Mouse (Mus musculus) embryonic facial prominence, embryonic 15.5 days (tissue): ENCODE measurements around the gene Edil3. TPM values are rescaled to one million over a fixed set of nuclear protein-coding genes. Genes with fewer than 3 reads are reported as not detected.

ENCODE experiments used
- ATAC-seq: fragments of 200-750 bp; cut with Nextera tagmentation; 2 replicates; pipeline ENCODE4 v1.8.0; 2017; ENCODE audit warnings: low read depth, moderate TSS enrichment; ENCODE audit not compliant: insufficient number of reproducible peaks, low FRiP score, low TSS enrichment
- H3K27ac ChIP-seq: fragments of 300-500 bp; sonication (generic); replicated peaks from 2 replicates; pipeline ENCODE4 v1.5.1; 2015; ENCODE audit warnings: mild to moderate bottlenecking, inconsistent platforms
- H3K27me3 ChIP-seq: fragments of 300-500 bp; sonication (generic); 2 replicates; pipeline ENCODE4 v1.6.1; 2015; ENCODE audit warnings: inconsistent platforms
- H3K36me3 ChIP-seq: fragments of 300-500 bp; sonication (generic); 2 replicates; pipeline ENCODE4 v1.6.1; 2015; ENCODE audit warnings: mild to moderate bottlenecking, inconsistent platforms
- H3K4me1 ChIP-seq: fragments of 300-500 bp; sonication (generic); 2 replicates; pipeline ENCODE4 v1.6.1; 2015; ENCODE audit warnings: inconsistent platforms
- H3K4me2 ChIP-seq: fragments of 300-500 bp; sonication (generic); replicated peaks from 2 replicates; pipeline ENCODE4 v1.6.1; 2015; ENCODE audit warnings: mild to moderate bottlenecking, inconsistent platforms
- H3K4me3 ChIP-seq: fragments of 300-500 bp; sonication (generic); replicated peaks from 2 replicates; pipeline ENCODE4 v1.5.1; 2015; ENCODE audit warnings: mild to moderate bottlenecking, inconsistent platforms
- H3K9ac ChIP-seq: fragments of 300-500 bp; sonication (generic); 2 replicates; pipeline ENCODE4 v1.6.1; 2015; ENCODE audit warnings: inconsistent platforms
- H3K9me3 ChIP-seq: fragments of 300-500 bp; sonication (generic); replicated peaks from 2 replicates; pipeline ENCODE4 v1.6.1; 2016; ENCODE audit warnings: inconsistent platforms
- WGBS: fragments of 180-500 bp; shearing (Covaris S2); methylation state at CpG from one replicate; pipeline ENCODE4 v1.1.7; 2015; 5-methylcytosine and 5-hydroxymethylcytosine counted together
- polyA plus RNA-seq: library from polyadenylated mRNA; unstranded; fragments of >200 nt; fragmentation: Nextera tagmentation; extraction: Ambion mirVana; gene quantifications from 2 replicates; pipeline ENCODE4 v1.2.1, GENCODE M21; 2015

Gene Edil3
- polyA plus RNA-seq, 1 experiment from 2014 or later, result 16.0 TPM

GRCm38 (mm10) chr13:89122511-89123253 lies 301.4 kb downstream of the Edil3 start:
- Histone ChIP-seq H3K4me3 (no peak overlapping the region), H3K27ac (no peak overlapping the region), H3K27me3 (no peaks in the 10 kb centered on the region), H3K9me3 (no peaks in the 10 kb centered on the region), H3K36me3 (no peaks in the 10 kb centered on the region), H3K9ac (no peak overlapping the region), H3K4me2 (no peak overlapping the region), H3K4me1 (no peaks in the 10 kb centered on the region)
- ATAC-seq, result no peak
- 73% methylated on average over 6 of the region's 6 CpGs for WGBS

- WGBS, result 86% methylated on average over 5 of the region's 5 CpGs
Observed at GRCm38 (mm10) chr13:89123396-89123795, 302.1 kb downstream of the Edil3 start.

GRCm38 (mm10) chr13:89146056-89146547 lies 324.8 kb downstream of the Edil3 start:
- no peak overlapping the region for H3K4me3 ChIP-seq
- no peak overlapping the region for H3K27ac ChIP-seq
- ATAC-seq, result no peak
- no peak overlapping the region for H3K9ac ChIP-seq
- H3K4me1 ChIP-seq, result no peaks in the 10 kb centered on the region
- H3K36me3 ChIP-seq, result no peaks in the 10 kb centered on the region
- H3K9me3 ChIP-seq, result no peaks in the 10 kb centered on the region
- no peaks in the 10 kb centered on the region for H3K27me3 ChIP-seq
- 46% methylated on average over 4 of the region's 4 CpGs for WGBS
- no peak overlapping the region for H3K4me2 ChIP-seq

More at GRCm38 (mm10) chr13:89123396-89123795, 302.1 kb downstream of the Edil3 start:
- Histone ChIP-seq H3K9me3 (no peaks in the 10 kb centered on the region), H3K36me3 (no peaks in the 10 kb centered on the region), H3K27me3 (no peaks in the 10 kb centered on the region), H3K9ac (no peak overlapping the region), H3K4me3 (no peak overlapping the region), H3K27ac (no peak overlapping the region), H3K4me1 (no peaks in the 10 kb centered on the region), H3K4me2 (no peak overlapping the region)
- no peak for ATAC-seq

- H3K9me3 ChIP-seq, result no peaks in the 10 kb centered on the region
- H3K4me3 ChIP-seq, result no peak overlapping the region
- H3K36me3 ChIP-seq, result no peaks in the 10 kb centered on the region
- H3K27me3 ChIP-seq, result no peaks in the 10 kb centered on the region
- whole genome bisulfite sequencing, result 63% methylated on average over 3 of the region's 3 CpGs
- H3K4me1 ChIP-seq, result no peaks in the 10 kb centered on the region
- no peak overlapping the region for H3K9ac ChIP-seq
- no peak overlapping the region for H3K4me2 ChIP-seq
- no peak overlapping the region for H3K27ac ChIP-seq
- no peak for ATAC-seq
Observed at GRCm38 (mm10) chr13:89151878-89152277, 330.6 kb downstream of the Edil3 start.

- Histone ChIP-seq H3K27me3 (no peaks in the 10 kb centered on the region), H3K9me3 (no peaks in the 10 kb centered on the region), H3K4me1 (no peaks in the 10 kb centered on the region), H3K4me3 (no peak overlapping the region), H3K36me3 (no peaks in the 10 kb centered on the region), H3K4me2 (no peak overlapping the region), H3K9ac (no peak overlapping the region), H3K27ac (no peak overlapping the region)
- ATAC-seq, result no peak
- WGBS, result 71% methylated on average over 1 of the region's 1 CpGs
Observed at GRCm38 (mm10) chr13:89167960-89168359, 346.7 kb downstream of the Edil3 start.

- no peak overlapping the region for H3K4me2 ChIP-seq
- ATAC-seq, result no peak
- H3K9me3 ChIP-seq, result no peaks in the 10 kb centered on the region
- no peak overlapping the region for H3K9ac ChIP-seq
- H3K4me1 ChIP-seq, result no peaks in the 10 kb centered on the region
- H3K36me3 ChIP-seq, result no peaks in the 10 kb centered on the region
- H3K4me3 ChIP-seq, result no peak overlapping the region
- H3K27ac ChIP-seq, result no peak overlapping the region
- 88% methylated on average over 4 of the region's 4 CpGs for WGBS
- H3K27me3 ChIP-seq, result no peaks in the 10 kb centered on the region
Observed at GRCm38 (mm10) chr13:89170040-89170439, 348.8 kb downstream of the Edil3 start.

GRCm38 (mm10) chr13:89175154-89175553 lies 353.9 kb downstream of the Edil3 start:
- Histone ChIP-seq H3K27me3 (no peaks in the 10 kb centered on the region), H3K9me3 (no peaks in the 10 kb centered on the region), H3K9ac (no peak overlapping the region), H3K4me3 (no peak overlapping the region), H3K4me1 (no peaks in the 10 kb centered on the region), H3K27ac (no peak overlapping the region), H3K36me3 (no peaks in the 10 kb centered on the region), H3K4me2 (no peak overlapping the region)
- ATAC-seq, result no peak
- WGBS, result 82% methylated on average over 2 of the region's 2 CpGs

GRCm38 (mm10) chr13:89189051-89189450 lies 367.8 kb downstream of the Edil3 start:
- Histone ChIP-seq H3K4me1 (no peaks in the 10 kb centered on the region), H3K4me2 (no peak overlapping the region), H3K36me3 (no peaks in the 10 kb centered on the region), H3K27me3 (no peaks in the 10 kb centered on the region), H3K4me3 (no peak overlapping the region), H3K27ac (no peak overlapping the region), H3K9me3 (no peaks in the 10 kb centered on the region), H3K9ac (no peak overlapping the region)
- 86% methylated on average over 1 of the region's 1 CpGs for WGBS
- ATAC-seq, result no peak

GRCm38 (mm10) chr13:89197019-89197418 lies 375.7 kb downstream of the Edil3 start:
- H3K27ac ChIP-seq, result no peak overlapping the region
- no peaks in the 10 kb centered on the region for H3K27me3 ChIP-seq
- 65% methylated on average over 2 of the region's 2 CpGs for WGBS
- H3K4me2 ChIP-seq, result no peak overlapping the region
- no peak for ATAC-seq
- no peaks in the 10 kb centered on the region for H3K9me3 ChIP-seq
- no peak overlapping the region for H3K4me3 ChIP-seq
- no peaks in the 10 kb centered on the region for H3K4me1 ChIP-seq
- H3K36me3 ChIP-seq, result no peaks in the 10 kb centered on the region
- H3K9ac ChIP-seq, result no peak overlapping the region

- Histone ChIP-seq H3K4me1 (no peaks in the 10 kb centered on the region), H3K9ac (no peak overlapping the region), H3K27ac (no peak overlapping the region), H3K9me3 (no peaks in the 10 kb centered on the region), H3K36me3 (no peaks in the 10 kb centered on the region), H3K4me3 (no peak overlapping the region), H3K27me3 (no peaks in the 10 kb centered on the region), H3K4me2 (no peak overlapping the region)
- 28% methylated on average over 2 of the region's 2 CpGs for WGBS
- no peak for ATAC-seq
Observed at GRCm38 (mm10) chr13:89199275-89199674, 378.0 kb downstream of the Edil3 start.

GRCm38 (mm10) chr13:89238104-89238503 lies 416.8 kb downstream of the Edil3 start:
- H3K27ac ChIP-seq, result no peak overlapping the region
- no peak overlapping the region for H3K4me2 ChIP-seq
- no peaks in the 10 kb centered on the region for H3K36me3 ChIP-seq
- no peaks in the 10 kb centered on the region for H3K27me3 ChIP-seq
- H3K4me1 ChIP-seq, result no peaks in the 10 kb centered on the region
- H3K9ac ChIP-seq, result no peak overlapping the region
- WGBS, result 94% methylated on average over 1 of the region's 1 CpGs
- no peak for ATAC-seq
- no peak overlapping the region for H3K4me3 ChIP-seq
- no peaks in the 10 kb centered on the region for H3K9me3 ChIP-seq
